Mouse (Mus musculus): Measurements from ENCODE around the gene Hist1h2ag. TPM values are rescaled to one million over a fixed set of nuclear protein-coding genes. Genes with fewer than 3 reads are reported as not detected.
A peak's percentile ranks its signal among the peaks of the same experiment; 100 is the strongest.
"Not testable (repeated sequence)": the region's sequence is repeated elsewhere in the genome, so short reads cannot be mapped to it uniquely, and the experiment has no call there.

The Hist1h2ag gene
- polyA plus RNA-seq, 1 experiment, result 42.0 TPM

DNA sequence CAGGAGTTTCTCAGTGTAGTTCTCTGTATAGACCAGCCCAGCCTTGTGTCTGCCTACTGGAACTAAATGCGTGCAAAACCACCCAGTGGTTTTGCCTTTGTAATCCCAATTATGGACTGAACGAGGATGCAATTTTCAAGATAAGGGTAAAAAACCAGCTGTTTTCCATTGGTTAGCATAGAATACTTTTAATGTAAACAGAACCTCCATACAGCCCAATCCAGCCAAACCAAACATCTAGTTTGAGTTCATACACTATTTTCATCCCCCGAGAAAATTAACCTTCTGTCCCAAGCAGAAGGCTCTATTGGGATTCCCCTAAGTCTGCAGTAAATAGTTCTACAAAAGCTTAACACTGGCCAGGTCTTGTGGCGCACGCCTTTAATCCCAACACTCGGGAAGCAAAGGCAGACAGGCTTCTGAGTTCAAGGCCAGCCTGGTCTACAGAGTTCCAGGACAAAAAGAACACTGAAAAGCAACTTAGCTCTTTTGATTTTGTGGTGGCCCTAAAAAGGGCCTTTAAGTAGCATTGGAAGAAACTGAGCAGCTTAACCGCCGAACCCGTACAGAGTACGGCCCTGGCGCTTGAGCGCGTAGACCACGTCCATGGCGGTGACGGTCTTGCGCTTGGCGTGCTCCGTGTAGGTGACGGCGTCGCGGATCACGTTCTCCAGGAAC lies 2.1 kb downstream of the Hist1h2ag start:
- Histone ChIP-seq H3K27ac (ENCODE audit: control insufficient read depth, insufficient read depth, low read depth, low read length, poor library complexity) (peak overlapping the region; percentile 95), H3K4me3 (replicated peaks; ENCODE audit: control insufficient read depth, low read depth, low read length) (peak overlapping the region; percentile 68), H3K4me1 (ENCODE audit: control insufficient read depth, insufficient read depth, low read length) (no peaks in the 10 kb centered on the region)
- TF ChIP-seq POLR2A (IDR thresholded peaks at IDR 0.05; ENCODE audit: borderline replicate concordance, control insufficient read depth, low read depth, low read length), result no peak
- no peak for TF ChIP-seq CTCF (IDR thresholded peaks at IDR 0.05; ENCODE audit: control insufficient read depth, insufficient read depth, low read length)
- WGBS, result under 1% methylated on average over 24 of the region's 24 CpGs

DNA sequence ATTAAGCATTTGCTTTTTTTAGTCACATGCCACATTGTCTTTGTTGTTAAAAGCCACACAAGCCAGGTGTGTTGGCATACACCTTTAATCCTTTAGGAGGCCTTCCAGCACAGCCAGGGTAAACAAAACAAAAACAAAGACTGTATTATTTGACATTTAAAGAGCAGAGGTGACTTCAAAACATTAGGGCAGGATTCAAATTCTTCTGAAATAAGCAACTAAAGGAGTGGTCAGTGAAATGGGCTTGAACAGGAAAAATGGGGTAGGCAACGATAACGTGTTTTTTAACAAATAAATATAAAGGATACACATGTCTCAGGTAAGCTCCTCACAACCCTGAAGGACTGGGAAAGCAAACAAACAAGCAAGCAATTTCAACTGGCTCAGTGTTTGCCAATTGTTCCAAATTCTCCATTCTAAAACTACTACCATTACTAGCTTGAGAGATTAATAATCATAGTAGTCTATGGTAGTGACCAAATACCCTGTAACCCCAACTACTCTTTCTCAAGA lies 2.7 kb downstream of the Hist1h2ag start:
- WGBS, result 5% methylated on average over 2 of the region's 2 CpGs
- Histone ChIP-seq H3K4me3 (replicated peaks; ENCODE audit: control insufficient read depth, low read depth, low read length) (peak overlapping the region; percentile 18), H3K27ac (ENCODE audit: control insufficient read depth, insufficient read depth, low read depth, low read length, poor library complexity) (peak overlapping the region; percentile 95; the same call in 1 of the 2 replicates), H3K4me1 (ENCODE audit: control insufficient read depth, insufficient read depth, low read length) (no peaks in the 10 kb centered on the region)
- TF ChIP-seq CTCF (IDR thresholded peaks at IDR 0.05; ENCODE audit: control insufficient read depth, insufficient read depth, low read length) (no peak), POLR2A (IDR thresholded peaks at IDR 0.05; ENCODE audit: borderline replicate concordance, control insufficient read depth, low read depth, low read length) (no peak)

- Histone ChIP-seq H3K27ac (ENCODE audit: control insufficient read depth, insufficient read depth, low read depth, low read length, poor library complexity) (peak overlapping the region; percentile 74; the same call in 1 of the 2 replicates), H3K4me3 (replicated peaks; ENCODE audit: control insufficient read depth, low read depth, low read length) (peak overlapping the region; percentile 25), H3K4me1 (ENCODE audit: control insufficient read depth, insufficient read depth, low read length) (no peaks in the 10 kb centered on the region)
- 76% methylated on average over 5 of the region's 5 CpGs for WGBS
- TF ChIP-seq POLR2A (IDR thresholded peaks at IDR 0.05; ENCODE audit: borderline replicate concordance, control insufficient read depth, low read depth, low read length) (no peak), CTCF (IDR thresholded peaks at IDR 0.05; ENCODE audit: control insufficient read depth, insufficient read depth, low read length) (no peak)
Observed at GRCm38 (mm10) chr13:22039364-22039763, 3.4 kb downstream of the Hist1h2ag start.

DNA sequence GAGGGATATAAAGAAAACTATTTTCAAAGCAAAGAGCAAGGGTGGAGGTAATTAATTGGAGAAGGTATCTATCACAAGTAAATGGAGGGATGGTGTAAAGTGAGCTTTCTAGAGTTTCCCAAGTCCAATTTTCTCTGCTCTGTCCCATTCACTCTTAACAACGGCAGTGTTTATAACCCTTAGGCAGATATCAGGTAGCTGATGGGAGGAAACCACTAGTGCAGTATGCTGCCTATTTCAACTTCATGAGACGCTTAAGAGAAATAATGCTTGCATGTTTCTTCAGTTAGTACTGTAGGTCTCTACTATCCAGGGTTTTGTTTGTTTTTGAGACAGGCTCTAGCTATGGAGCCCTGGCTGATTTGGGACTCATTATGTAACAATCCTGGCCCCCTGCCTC lies 5.3 kb downstream of the Hist1h2ag start:
- Histone ChIP-seq H3K4me3 (replicated peaks; ENCODE audit: control insufficient read depth, low read depth, low read length) (no peak overlapping the region), H3K4me1 (ENCODE audit: control insufficient read depth, insufficient read depth, low read length) (no peaks in the 10 kb centered on the region; the same call in 1 of the 2 replicates), H3K27ac (ENCODE audit: control insufficient read depth, insufficient read depth, low read depth, low read length, poor library complexity) (no peak overlapping the region)
- no peak for TF ChIP-seq POLR2A (IDR thresholded peaks at IDR 0.05; ENCODE audit: borderline replicate concordance, control insufficient read depth, low read depth, low read length)
- TF ChIP-seq CTCF (IDR thresholded peaks at IDR 0.05; ENCODE audit: control insufficient read depth, insufficient read depth, low read length), result no peak
- 66% methylated on average over 2 of the region's 2 CpGs for WGBS

DNA sequence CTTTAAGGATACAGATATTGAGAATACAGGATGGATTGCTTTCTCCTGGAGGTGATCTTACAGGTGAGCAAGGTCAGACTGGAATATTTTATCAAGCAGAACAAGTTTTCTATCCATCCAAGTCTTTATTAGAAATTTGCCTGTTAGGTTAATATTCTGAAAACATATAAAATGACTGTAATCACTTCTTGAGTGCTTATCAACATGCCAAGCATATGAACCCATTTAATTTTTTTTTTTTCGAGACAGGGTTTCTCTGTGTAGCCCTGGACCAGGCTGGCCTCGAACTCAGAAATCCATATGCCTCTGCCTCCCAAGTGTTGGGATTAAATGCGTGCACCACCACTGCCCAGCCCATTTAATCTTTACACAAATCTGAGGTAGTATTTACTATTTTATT lies 5.8 kb downstream of the Hist1h2ag start:
- Histone ChIP-seq H3K4me1 (ENCODE audit: control insufficient read depth, insufficient read depth, low read length) (no peaks in the 10 kb centered on the region; the same call in 1 of the 2 replicates), H3K4me3 (replicated peaks; ENCODE audit: control insufficient read depth, low read depth, low read length) (peak overlapping the region; percentile 48), H3K27ac (ENCODE audit: control insufficient read depth, insufficient read depth, low read depth, low read length, poor library complexity) (peak overlapping the region; percentile 93; the same call in 1 of the 2 replicates)
- 56% methylated on average over 3 of the region's 3 CpGs for WGBS
- no peak for TF ChIP-seq CTCF (IDR thresholded peaks at IDR 0.05; ENCODE audit: control insufficient read depth, insufficient read depth, low read length)
- no peak for TF ChIP-seq POLR2A (IDR thresholded peaks at IDR 0.05; ENCODE audit: borderline replicate concordance, control insufficient read depth, low read depth, low read length)

- 2% methylated on average over 22 of the region's 23 CpGs for WGBS
- no peaks in the 10 kb centered on the region; the same call in 1 of the 2 replicates for H3K4me1 ChIP-seq (ENCODE audit: control insufficient read depth, insufficient read depth, low read length)
- H3K27ac ChIP-seq (ENCODE audit: control insufficient read depth, insufficient read depth, low read depth, low read length, poor library complexity), result peak overlapping the region; percentile 93
- peak overlapping the region; percentile 48 for H3K4me3 ChIP-seq (replicated peaks; ENCODE audit: control insufficient read depth, low read depth, low read length)
- TF ChIP-seq CTCF (IDR thresholded peaks at IDR 0.05; ENCODE audit: control insufficient read depth, insufficient read depth, low read length) (no peak), POLR2A (IDR thresholded peaks at IDR 0.05; ENCODE audit: borderline replicate concordance, control insufficient read depth, low read depth, low read length) (no peak)
Observed at GRCm38 (mm10) chr13:22036149-22036956, 6.4 kb downstream of the Hist1h2ag start.

DNA sequence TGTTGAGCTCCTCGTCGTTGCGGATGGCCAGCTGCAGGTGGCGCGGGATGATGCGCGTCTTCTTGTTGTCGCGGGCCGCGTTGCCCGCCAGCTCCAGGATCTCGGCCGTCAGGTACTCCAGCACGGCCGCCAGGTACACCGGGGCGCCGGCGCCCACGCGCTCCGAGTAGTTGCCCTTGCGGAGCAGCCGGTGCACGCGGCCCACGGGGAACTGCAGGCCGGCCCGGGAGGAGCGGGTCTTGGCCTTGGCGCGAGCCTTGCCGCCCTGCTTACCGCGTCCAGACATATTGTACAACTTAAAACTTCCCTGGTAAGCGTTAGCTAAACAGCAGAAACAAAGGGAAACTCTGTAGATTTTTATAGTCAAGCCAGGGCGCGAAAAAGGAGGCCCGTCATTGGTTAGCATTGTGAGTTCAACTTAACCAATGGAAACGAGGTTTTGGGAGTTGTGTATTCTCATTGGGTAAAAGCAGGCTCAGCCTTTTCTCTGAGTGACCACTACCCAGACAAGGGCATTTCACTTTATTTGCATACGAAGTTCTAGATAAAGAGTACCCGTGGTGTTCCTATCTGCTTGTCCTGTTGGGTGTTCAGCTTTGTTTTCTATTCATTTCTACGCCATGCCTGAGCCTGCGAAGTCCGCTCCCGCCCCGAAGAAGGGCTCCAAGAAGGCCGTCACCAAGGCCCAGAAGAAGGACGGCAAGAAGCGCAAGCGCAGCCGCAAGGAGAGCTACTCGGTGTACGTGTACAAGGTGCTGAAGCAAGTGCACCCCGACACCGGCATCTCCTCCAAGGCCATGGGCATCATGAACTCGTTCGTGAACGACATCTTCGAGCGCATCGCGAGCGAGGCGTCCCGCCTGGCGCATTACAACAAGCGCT lies 7.2 kb downstream of the Hist1h2ag start, which contains the start of the genes Hist1h2ah and Hist1h2bk:
Gene Hist1h2ah, minus strand, starts transcription at position 302 of the 882 bp plus-strand sequence.
Gene Hist1h2bk, plus strand, starts transcription at position 604 of the 882 bp plus-strand sequence.
- TF ChIP-seq POLR2A (IDR thresholded peaks at IDR 0.05; ENCODE audit: borderline replicate concordance, control insufficient read depth, low read depth, low read length), result peak; percentile 94; the same call in 1 of the 2 replicates
- under 1% methylated on average over 30 of the region's 69 CpGs for WGBS
- not testable (repeated sequence) for H3K4me1 ChIP-seq (ENCODE audit: control insufficient read depth, insufficient read depth, low read length)
- Histone ChIP-seq H3K4me3 (replicated peaks; ENCODE audit: control insufficient read depth, low read depth, low read length) (peak within 1 kb of the TSS; percentile 73), H3K27ac (ENCODE audit: control insufficient read depth, insufficient read depth, low read depth, low read length, poor library complexity) (peak within 1 kb of the TSS; percentile 95)

Measured in bone marrow, adult 2 months (tissue).